Mouse (Mus musculus): ENCODE measurements at regions not wholly inside any gene's neighbourhood (a gene's known extent, or its start where the extent isn't known, plus 50 kb on each side); places are given as distances from the start of the nearest gene placed in this dataset.

- Histone ChIP-seq H3K27me3 (replicated peaks; ENCODE audit: control insufficient read depth, insufficient read depth, low read length) (no peaks in the 10 kb centered on the region), H3K4me1 (ENCODE audit: control insufficient read depth, insufficient read depth, low read length) (no peaks in the 10 kb centered on the region), H3K4me3 (ENCODE audit: insufficient read depth, low read depth, low read length) (no peak overlapping the region), H3K27ac (ENCODE audit: insufficient read depth, low read depth, low read length) (no peak overlapping the region), H3K36me3 (ENCODE audit: control insufficient read depth, insufficient read depth, low read length) (no peaks in the 10 kb centered on the region)
- no peak for DNase-seq
- WGBS = 88% methylated on average over 5 of the region's 5 CpGs
- TF ChIP-seq CTCF (conservative IDR thresholded peaks at IDR 0.05; ENCODE audit: insufficient read depth, insufficient read length, low read depth, low read length) (no peak), POLR2A (IDR thresholded peaks at IDR 0.05; ENCODE audit: low read depth, low read length) (no peak)
Observed at GRCm38 (mm10) chr2:93110898-93111297, 64.9 kb upstream of the Prdm11 start.

- no peak for DNase-seq
- Histone ChIP-seq H3K36me3 (ENCODE audit: control insufficient read depth, insufficient read depth, low read length) (no peaks in the 10 kb centered on the region), H3K4me1 (ENCODE audit: control insufficient read depth, insufficient read depth, low read length) (no peaks in the 10 kb centered on the region), H3K27me3 (replicated peaks; ENCODE audit: control insufficient read depth, insufficient read depth, low read length) (no peaks in the 10 kb centered on the region), H3K4me3 (ENCODE audit: insufficient read depth, low read depth, low read length) (no peak overlapping the region), H3K27ac (ENCODE audit: insufficient read depth, low read depth, low read length) (no peak overlapping the region)
- TF ChIP-seq CTCF (conservative IDR thresholded peaks at IDR 0.05; ENCODE audit: insufficient read depth, insufficient read length, low read depth, low read length) = no peak
- TF ChIP-seq POLR2A (IDR thresholded peaks at IDR 0.05; ENCODE audit: low read depth, low read length) = no peak
- WGBS = 52% methylated on average over 6 of the region's 6 CpGs
Observed at GRCm38 (mm10) chr2:93106581-93106980, 60.6 kb upstream of the Prdm11 start.

- no peak for DNase-seq
- WGBS = 85% methylated on average over 8 of the region's 8 CpGs
- Histone ChIP-seq H3K4me1 (ENCODE audit: control insufficient read depth, insufficient read depth, low read length) (no peaks in the 10 kb centered on the region), H3K27ac (ENCODE audit: insufficient read depth, low read depth, low read length) (no peak overlapping the region), H3K27me3 (replicated peaks; ENCODE audit: control insufficient read depth, insufficient read depth, low read length) (no peaks in the 10 kb centered on the region), H3K36me3 (ENCODE audit: control insufficient read depth, insufficient read depth, low read length) (no peaks in the 10 kb centered on the region), H3K4me3 (ENCODE audit: insufficient read depth, low read depth, low read length) (no peak overlapping the region)
- TF ChIP-seq POLR2A (IDR thresholded peaks at IDR 0.05; ENCODE audit: low read depth, low read length) (no peak), CTCF (conservative IDR thresholded peaks at IDR 0.05; ENCODE audit: insufficient read depth, insufficient read length, low read depth, low read length) (no peak)
Observed at GRCm38 (mm10) chr2:93101991-93102390, 56.0 kb upstream of the Prdm11 start.

- no peak for TF ChIP-seq CTCF (conservative IDR thresholded peaks at IDR 0.05; ENCODE audit: insufficient read depth, insufficient read length, low read depth, low read length)
- no peak for TF ChIP-seq POLR2A (IDR thresholded peaks at IDR 0.05; ENCODE audit: low read depth, low read length)
- no peak overlapping the region for H3K4me3 ChIP-seq (ENCODE audit: insufficient read depth, low read depth, low read length)
- no peak for DNase-seq
- H3K27me3 ChIP-seq (replicated peaks; ENCODE audit: control insufficient read depth, insufficient read depth, low read length) = no peaks in the 10 kb centered on the region
- no peaks in the 10 kb centered on the region for H3K36me3 ChIP-seq (ENCODE audit: control insufficient read depth, insufficient read depth, low read length)
- no peaks in the 10 kb centered on the region for H3K4me1 ChIP-seq (ENCODE audit: control insufficient read depth, insufficient read depth, low read length)
- H3K27ac ChIP-seq (ENCODE audit: insufficient read depth, low read depth, low read length) = no peak overlapping the region
- WGBS = 71% methylated on average over 3 of the region's 3 CpGs
Observed at GRCm38 (mm10) chr2:93099780-93100179, 53.8 kb upstream of the Prdm11 start.

- H3K4me1 ChIP-seq (ENCODE audit: control insufficient read depth, insufficient read depth, low read length) = no peaks in the 10 kb centered on the region
- WGBS = 98% methylated on average over 2 of the region's 2 CpGs
- H3K4me3 ChIP-seq (ENCODE audit: insufficient read depth, low read depth, low read length) = no peak overlapping the region
- TF ChIP-seq POLR2A (IDR thresholded peaks at IDR 0.05; ENCODE audit: low read depth, low read length) (no peak), CTCF (conservative IDR thresholded peaks at IDR 0.05; ENCODE audit: insufficient read depth, insufficient read length, low read depth, low read length) (no peak)
- no peak for DNase-seq
- no peaks in the 10 kb centered on the region for H3K36me3 ChIP-seq (ENCODE audit: control insufficient read depth, insufficient read depth, low read length)
- H3K27ac ChIP-seq (ENCODE audit: insufficient read depth, low read depth, low read length) = no peak overlapping the region
- no peaks in the 10 kb centered on the region for H3K27me3 ChIP-seq (replicated peaks; ENCODE audit: control insufficient read depth, insufficient read depth, low read length)
Observed at GRCm38 (mm10) chr2:93097016-93097415, 51.0 kb upstream of the Prdm11 start.

- DNase-seq = no peak
- Histone ChIP-seq H3K36me3 (ENCODE audit: control insufficient read depth, insufficient read depth, low read length) (no peaks in the 10 kb centered on the region), H3K4me3 (ENCODE audit: insufficient read depth, low read depth, low read length) (no peak overlapping the region), H3K27me3 (replicated peaks; ENCODE audit: control insufficient read depth, insufficient read depth, low read length) (no peaks in the 10 kb centered on the region), H3K27ac (ENCODE audit: insufficient read depth, low read depth, low read length) (no peak overlapping the region), H3K4me1 (ENCODE audit: control insufficient read depth, insufficient read depth, low read length) (no peaks in the 10 kb centered on the region)
- 85% methylated on average over 6 of the region's 6 CpGs for WGBS
- TF ChIP-seq POLR2A (IDR thresholded peaks at IDR 0.05; ENCODE audit: low read depth, low read length) (no peak), CTCF (conservative IDR thresholded peaks at IDR 0.05; ENCODE audit: insufficient read depth, insufficient read length, low read depth, low read length) (no peak)
Observed at GRCm38 (mm10) chr2:93096078-93096729, 50.2 kb upstream of the Prdm11 start.
